Mouse (Mus musculus) thymus, adult 2 months (tissue): ENCODE results near the gene Rpusd3.

Experiments used
- CTCF ChIP-seq: fragments of 200-500 bp; IDR thresholded peaks from 2 replicates; pipeline ENCODE4 v1.5.1; 2012; ENCODE audit warnings: mild to moderate bottlenecking, control low read depth, low read length, moderate library complexity, borderline replicate concordance; ENCODE audit not compliant: control insufficient read depth, poor library complexity, insufficient read depth; ENCODE audit errors: extremely low read depth
- POLR2A ChIP-seq: fragments of 200-500 bp; IDR thresholded peaks from 2 replicates; pipeline ENCODE4 v1.6.1; 2012; ENCODE audit warnings: mild to moderate bottlenecking, low read length, control low read depth, moderate library complexity; ENCODE audit not compliant: control insufficient read depth, poor library complexity, insufficient read depth; ENCODE audit errors: extremely low read depth

GRCm38 (mm10) chr6:113447639-113448038 is 28.5 kb upstream of the Rpusd3 start:
- TF ChIP-seq CTCF: no peak
- no peak for TF ChIP-seq POLR2A
